In the genomic region with DNA sequence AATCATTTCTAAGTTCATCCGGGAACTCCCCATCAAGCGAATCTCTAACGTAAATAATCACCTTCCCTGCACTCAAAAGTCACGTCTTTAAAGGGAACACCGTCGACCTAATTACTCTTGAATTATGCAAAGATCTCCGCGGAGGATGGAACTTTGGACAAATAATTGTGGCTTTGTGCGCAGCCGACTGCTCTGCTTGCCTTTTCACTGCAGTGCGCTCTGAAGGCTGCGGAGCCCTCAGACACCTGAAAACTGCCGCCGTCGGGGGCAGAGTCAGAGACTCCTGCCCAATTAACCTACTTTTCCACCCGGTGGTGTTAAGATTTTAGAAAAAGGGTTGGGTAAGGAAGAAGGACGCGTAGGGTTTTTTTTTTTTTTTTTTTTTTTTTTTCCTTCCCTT, we compare ENCODE assay signal across 17 mouse cellular contexts. TPM values are rescaled to one million over a fixed set of nuclear protein-coding genes. Genes with fewer than 3 reads are reported as not detected.
DNase-seq lines count a peak whose midpoint lies in the region; ATAC-seq and TF ChIP-seq lines count a peak whose summit lies in the region.
"Had no signal": no experiment of that assay in that cellular context is flagged by ENCODE, and none has a peak within 500 bp of the region (broad histone marks: within the 10 kb centered on the region; RNA-seq: fewer than 3 reads in every experiment).

No protein-coding gene starts in this region.

- H3K27ac ChIP-seq in forebrain, postnatal 0 days (ENCODE audit: low read depth, low read length): no peak overlapping the region
- no peak overlapping the region for H3K27ac ChIP-seq in midbrain, embryonic 14.5 days (replicated peaks; ENCODE audit: low read depth, low read length)
- H3K27ac ChIP-seq: liver, embryonic 15.5 days had no signal

- no peak for TF ChIP-seq CTCF in forebrain, postnatal 0 days (IDR thresholded peaks at IDR 0.05; ENCODE audit: low read depth)

- no peaks in the 10 kb centered on the region for H3K36me3 ChIP-seq in forebrain, postnatal 0 days (ENCODE audit: insufficient read depth)
- H3K36me3 ChIP-seq in midbrain, embryonic 14.5 days (ENCODE audit: control insufficient read depth, insufficient read depth, low read length): no peaks in the 10 kb centered on the region
- H3K36me3 ChIP-seq: liver, embryonic 15.5 days had no signal

- H3K9me3 ChIP-seq in forebrain, postnatal 0 days (ENCODE audit: low read length): no peaks in the 10 kb centered on the region
- no peaks in the 10 kb centered on the region for H3K9me3 ChIP-seq in midbrain, embryonic 14.5 days (ENCODE audit: control insufficient read depth, low read length)
- H3K9me3 ChIP-seq: liver, embryonic 15.5 days had no signal

- no peak overlapping the region; the same call in 1 of the 2 replicates for H3K4me2 ChIP-seq in forebrain, postnatal 0 days (ENCODE audit: low read depth)
- peak overlapping the region; percentile 40 for H3K4me2 ChIP-seq in midbrain, embryonic 14.5 days (ENCODE audit: low read length)
- H3K4me2 ChIP-seq: liver, embryonic 15.5 days had no signal

- under 1% methylated on average over 18 of the region's 18 CpGs for WGBS in forebrain, postnatal 0 days
- under 1% methylated on average over 18 of the region's 18 CpGs for WGBS in midbrain, embryonic 14.5 days

- H3K4me1 ChIP-seq in forebrain, postnatal 0 days (ENCODE audit: insufficient read depth): no peaks in the 10 kb centered on the region
- no peaks in the 10 kb centered on the region for H3K4me1 ChIP-seq in midbrain, embryonic 14.5 days (ENCODE audit: control insufficient read depth, insufficient read depth, low read length)
- H3K4me1 ChIP-seq: liver, embryonic 15.5 days had no signal

- no peak overlapping the region for H3K9ac ChIP-seq in forebrain, postnatal 0 days
- H3K9ac ChIP-seq in midbrain, embryonic 14.5 days (replicated peaks; ENCODE audit: low read length): no peak overlapping the region; the same call in 1 of the 2 replicates
- H3K9ac ChIP-seq: liver, embryonic 15.5 days had no signal

- peak; percentile 49 to 50 for DNase-seq in cerebellum, postnatal 10 days
- DNase-seq in cerebellum, adult 9-10 months: no peak
- DNase-seq in brain, adult 2 months (ENCODE audit: low read depth, low spot score): peak; percentile 7
- DNase-seq in forebrain, postnatal 0 days: no peak
- peak; percentile 54 for DNase-seq in midbrain, embryonic 14.5 days
- DNase-seq in gastrocnemius, postnatal 10 days: no peak
- DNase-seq in left cerebral cortex, postnatal 25 days (ENCODE audit: low spot score in 2 of 2): no peak
- DNase-seq: adrenal gland, postnatal 36 days; cerebellum, adult 9-11 months; kidney, postnatal 4 days; thymus, adult 2 months had no signal

- intact Hi-C loops in left cerebral cortex, postnatal 25 days (cut with DNase I): no loop called here

- peak overlapping the region; percentile 17 for H3K4me3 ChIP-seq in forebrain, postnatal 0 days (ENCODE audit: low read depth, low read length)
- peak overlapping the region; percentile 19 for H3K4me3 ChIP-seq in midbrain, embryonic 14.5 days (replicated peaks; ENCODE audit: low read depth, low read length)
- H3K4me3 ChIP-seq: liver, embryonic 15.5 days had no signal

- peaks cover 41% of the 10 kb centered on the region for H3K27me3 ChIP-seq in forebrain, postnatal 0 days (ENCODE audit: insufficient read depth, low read length)
- peaks cover 68% of the 10 kb centered on the region for H3K27me3 ChIP-seq in midbrain, embryonic 14.5 days (ENCODE audit: control insufficient read depth, insufficient read depth, low read length)

- no peak for ATAC-seq in forebrain, postnatal 0 days
- no peak for ATAC-seq in midbrain, embryonic 14.5 days (ENCODE audit: low FRiP score, low TSS enrichment)
- no peak for ATAC-seq in monocyte, adult 5-6 weeks (replicated peaks; ENCODE audit: insufficient number of reproducible peaks, low FRiP score, low TSS enrichment, poor library complexity, severe bottlenecking)

RNA-seq across cellular contexts. Expression of a gene that starts 54.8 kb away (rescaled TPM):
- 65.4 and 127 TPM in 2 replicates for total RNA-seq in forebrain, postnatal 0 days (2014; rRNA removed)
- polyA plus RNA-seq in forebrain, postnatal 0 days (2015; fragmentation: Nextera tagmentation; extraction: Ambion mirVana): 4.4 and 8.9 TPM in 2 replicates
- 17.8 and 18.5 TPM in 2 replicates for polyA plus RNA-seq in midbrain, embryonic 14.5 days (2014; fragmentation: Nextera tagmentation; extraction: Ambion mirVana)
- 1 to 10 TPM; 2.3 to 4.0 TPM for total RNA-seq in gastrocnemius, postnatal 10 days (2021)
- total RNA-seq in monocyte, adult 5-6 weeks (2017): not detected in 3 replicates
- 10 to 100 TPM; 11.1 to 11.7 TPM for total RNA-seq in left cerebral cortex, postnatal 25 days (2021)
- total RNA-seq: adrenal gland, postnatal 36 days; megakaryocyte, adult 5-6 weeks had no signal
- polyA plus RNA-seq: intestine, embryonic 14.5 days; spleen, adult 2 months had no signal

RNA-seq across cellular contexts. Expression of a gene that starts 58.2 kb away (rescaled TPM):
- 44.3 and 99.2 TPM in 2 replicates for total RNA-seq in forebrain, postnatal 0 days (2014; rRNA removed)
- 24.7 and 48.1 TPM in 2 replicates for polyA plus RNA-seq in forebrain, postnatal 0 days (2015; fragmentation: Nextera tagmentation; extraction: Ambion mirVana)
- polyA plus RNA-seq in midbrain, embryonic 14.5 days (2014; fragmentation: Nextera tagmentation; extraction: Ambion mirVana): 32.4 and 49.1 TPM in 2 replicates
- total RNA-seq in gastrocnemius, postnatal 10 days (2021): under 1 TPM; 0.16 to 0.50 TPM
- total RNA-seq in monocyte, adult 5-6 weeks (2017): not detected in 3 replicates
- total RNA-seq in left cerebral cortex, postnatal 25 days (2021): 1 to 10 TPM; 2.3 to 3.0 TPM
- total RNA-seq: adrenal gland, postnatal 36 days; heart, adult 8-10 months; megakaryocyte, adult 5-6 weeks had no signal
- polyA plus RNA-seq: intestine, embryonic 14.5 days; liver, embryonic 15.5 days; spleen, adult 2 months; thymus, adult 2 months had no signal

Comparison
In these comparisons a context has a peak if more than half of its experiments do, and no peak if none do; other contexts are left out.
1. DNase-seq: peak in cerebellum, postnatal 10 days (2 of 2), brain, adult 2 months (single experiment) and midbrain, embryonic 14.5 days (single experiment); none in cerebellum, adult 9-10 months (single experiment), forebrain, postnatal 0 days (single experiment), gastrocnemius, postnatal 10 days (single experiment) and left cerebral cortex, postnatal 25 days (0 of 2).
2. RNA of a gene that starts 58.2 kb away (total RNA-seq): 44.3 to 99.2 TPM in forebrain, postnatal 0 days; 2.3 to 3.0 TPM in left cerebral cortex, postnatal 25 days, 0.16 to 0.50 TPM in gastrocnemius, postnatal 10 days and not detected in monocyte, adult 5-6 weeks; every median in the first group is over 10 times any median in the second.